Mouse (Mus musculus): ENCODE measurements around the gene Ankef1. TPM values are rescaled to one million over a fixed set of nuclear protein-coding genes. Genes with fewer than 3 reads are reported as not detected.

Ankef1 gene
- polyA plus RNA-seq, 1 experiment from 2014 or later: 0.50 TPM

- ATAC-seq (ENCODE audit: insufficient number of reproducible peaks, insufficient read depth, low FRiP score, low TSS enrichment, low read depth): no peak
- WGBS: 92% methylated on average over 5 of the region's 5 CpGs
- no peak overlapping the region for H3K27ac ChIP-seq
Observed at GRCm38 (mm10) chr2:136512802-136513201, 11.1 kb downstream of the Ankef1 start.

GRCm38 (mm10) chr2:136513806-136514205 is 12.1 kb downstream of the Ankef1 start:
- H3K4me2 ChIP-seq: no peak overlapping the region
- H3K9me3 ChIP-seq: no peaks in the 10 kb centered on the region
- H3K36me3 ChIP-seq: no peaks in the 10 kb centered on the region
- H3K4me1 ChIP-seq (replicated peaks): no peaks in the 10 kb centered on the region
- H3K4me3 ChIP-seq (replicated peaks): no peak overlapping the region
- H3K9ac ChIP-seq (replicated peaks): no peak overlapping the region
- no peaks in the 10 kb centered on the region for H3K27me3 ChIP-seq
- no peak overlapping the region for H3K27ac ChIP-seq
- 68% methylated on average over 3 of the region's 3 CpGs for WGBS
- ATAC-seq (ENCODE audit: insufficient number of reproducible peaks, insufficient read depth, low FRiP score, low TSS enrichment, low read depth): no peak

More at GRCm38 (mm10) chr2:136512802-136513201, 11.1 kb downstream of the Ankef1 start:
- Histone ChIP-seq H3K4me1 (replicated peaks) (no peaks in the 10 kb centered on the region), H3K27me3 (no peaks in the 10 kb centered on the region), H3K9ac (replicated peaks) (no peak overlapping the region), H3K9me3 (no peaks in the 10 kb centered on the region), H3K4me2 (no peak overlapping the region), H3K4me3 (replicated peaks) (no peak overlapping the region), H3K36me3 (no peaks in the 10 kb centered on the region)

GRCm38 (mm10) chr2:136515501-136515900 is 13.8 kb downstream of the Ankef1 start:
- Histone ChIP-seq H3K4me2 (no peak overlapping the region), H3K36me3 (no peaks in the 10 kb centered on the region), H3K27me3 (no peaks in the 10 kb centered on the region), H3K9me3 (no peaks in the 10 kb centered on the region), H3K27ac (no peak overlapping the region), H3K4me1 (replicated peaks) (no peaks in the 10 kb centered on the region), H3K9ac (replicated peaks) (no peak overlapping the region), H3K4me3 (replicated peaks) (no peak overlapping the region)
- 69% methylated on average over 2 of the region's 2 CpGs for WGBS
- no peak for ATAC-seq (ENCODE audit: insufficient number of reproducible peaks, insufficient read depth, low FRiP score, low TSS enrichment, low read depth)

GRCm38 (mm10) chr2:136528937-136529336 is 27.2 kb downstream of the Ankef1 start:
- 0 out of 2 replicates have a peak, but pooled peaks cover 2% of the 10 kb centered on the region for H3K27me3 ChIP-seq
- no peak overlapping the region for H3K27ac ChIP-seq
- H3K9ac ChIP-seq (replicated peaks): no peak overlapping the region
- H3K4me1 ChIP-seq (replicated peaks): no peaks in the 10 kb centered on the region
- 87% methylated on average over 7 of the region's 7 CpGs for WGBS
- ATAC-seq (ENCODE audit: insufficient number of reproducible peaks, insufficient read depth, low FRiP score, low TSS enrichment, low read depth): no peak
- H3K4me2 ChIP-seq: no peak overlapping the region
- H3K36me3 ChIP-seq: no peaks in the 10 kb centered on the region
- no peak overlapping the region for H3K4me3 ChIP-seq (replicated peaks)
- no peaks in the 10 kb centered on the region for H3K9me3 ChIP-seq

- under 1% methylated on average over 23 of the region's 23 CpGs for WGBS
- ATAC-seq (ENCODE audit: insufficient number of reproducible peaks, insufficient read depth, low FRiP score, low TSS enrichment, low read depth): peak; percentile 100
- Histone ChIP-seq H3K4me1 (replicated peaks) (no peaks in the 10 kb centered on the region), H3K27ac (no peak overlapping the region), H3K4me2 (peak overlapping the region; percentile 61), H3K9ac (replicated peaks) (peak overlapping the region; percentile 68), H3K4me3 (replicated peaks) (peak overlapping the region; percentile 56), H3K9me3 (no peaks in the 10 kb centered on the region), H3K36me3 (no peaks in the 10 kb centered on the region), H3K27me3 (0 out of 2 replicates have a peak, but pooled peaks cover 2% of the 10 kb centered on the region)
Observed at GRCm38 (mm10) chr2:136532033-136532432, 30.3 kb downstream of the Ankef1 start.

- Histone ChIP-seq H3K27me3 (no peaks in the 10 kb centered on the region), H3K36me3 (no peaks in the 10 kb centered on the region), H3K4me1 (replicated peaks) (no peaks in the 10 kb centered on the region), H3K9me3 (no peaks in the 10 kb centered on the region; the same call in 1 of the 2 replicates), H3K4me2 (no peak overlapping the region), H3K27ac (no peak overlapping the region), H3K4me3 (replicated peaks) (no peak overlapping the region), H3K9ac (replicated peaks) (no peak overlapping the region)
- ATAC-seq (ENCODE audit: insufficient number of reproducible peaks, insufficient read depth, low FRiP score, low TSS enrichment, low read depth): no peak
- WGBS: 64% methylated on average over 5 of the region's 5 CpGs
Observed at GRCm38 (mm10) chr2:136558020-136558419, 56.3 kb downstream of the Ankef1 start.

GRCm38 (mm10) chr2:136562336-136562735 is 60.6 kb downstream of the Ankef1 start:
- Histone ChIP-seq H3K4me1 (replicated peaks) (no peaks in the 10 kb centered on the region), H3K4me3 (replicated peaks) (no peak overlapping the region), H3K9ac (replicated peaks) (no peak overlapping the region), H3K27ac (no peak overlapping the region), H3K9me3 (no peaks in the 10 kb centered on the region; the same call in 1 of the 2 replicates), H3K4me2 (no peak overlapping the region), H3K27me3 (no peaks in the 10 kb centered on the region), H3K36me3 (no peaks in the 10 kb centered on the region)
- WGBS: 77% methylated on average over 1 of the region's 1 CpGs
- no peak for ATAC-seq (ENCODE audit: insufficient number of reproducible peaks, insufficient read depth, low FRiP score, low TSS enrichment, low read depth)

GRCm38 (mm10) chr2:136570856-136571255 is 69.1 kb downstream of the Ankef1 start:
- Histone ChIP-seq H3K4me2 (no peak overlapping the region), H3K9me3 (no peaks in the 10 kb centered on the region), H3K4me1 (replicated peaks) (no peaks in the 10 kb centered on the region), H3K27ac (no peak overlapping the region), H3K9ac (replicated peaks) (no peak overlapping the region), H3K27me3 (no peaks in the 10 kb centered on the region), H3K4me3 (replicated peaks) (no peak overlapping the region), H3K36me3 (no peaks in the 10 kb centered on the region)
- no peak for ATAC-seq (ENCODE audit: insufficient number of reproducible peaks, insufficient read depth, low FRiP score, low TSS enrichment, low read depth)
- 89% methylated on average over 2 of the region's 2 CpGs for WGBS

- Histone ChIP-seq H3K9ac (replicated peaks) (no peak overlapping the region), H3K4me1 (replicated peaks) (no peaks in the 10 kb centered on the region), H3K4me3 (replicated peaks) (no peak overlapping the region), H3K4me2 (no peak overlapping the region), H3K27me3 (no peaks in the 10 kb centered on the region), H3K36me3 (no peaks in the 10 kb centered on the region), H3K9me3 (no peaks in the 10 kb centered on the region), H3K27ac (no peak overlapping the region)
- WGBS: 63% methylated on average over 2 of the region's 2 CpGs
- ATAC-seq (ENCODE audit: insufficient number of reproducible peaks, insufficient read depth, low FRiP score, low TSS enrichment, low read depth): no peak
Observed at GRCm38 (mm10) chr2:136582762-136583161, 81.1 kb downstream of the Ankef1 start.

GRCm38 (mm10) chr2:136588811-136589210 is 87.1 kb downstream of the Ankef1 start:
- H3K4me1 ChIP-seq (replicated peaks): no peaks in the 10 kb centered on the region
- H3K9me3 ChIP-seq: no peaks in the 10 kb centered on the region
- H3K36me3 ChIP-seq: no peaks in the 10 kb centered on the region
- H3K4me2 ChIP-seq: no peak overlapping the region
- H3K4me3 ChIP-seq (replicated peaks): no peak overlapping the region
- H3K9ac ChIP-seq (replicated peaks): no peak overlapping the region
- H3K27me3 ChIP-seq: no peaks in the 10 kb centered on the region
- ATAC-seq (ENCODE audit: insufficient number of reproducible peaks, insufficient read depth, low FRiP score, low TSS enrichment, low read depth): no peak
- H3K27ac ChIP-seq: no peak overlapping the region
- 46% methylated on average over 2 of the region's 2 CpGs for WGBS

GRCm38 (mm10) chr2:136596451-136596850 is 94.7 kb downstream of the Ankef1 start:
- no peak for ATAC-seq (ENCODE audit: insufficient number of reproducible peaks, insufficient read depth, low FRiP score, low TSS enrichment, low read depth)
- Histone ChIP-seq H3K9me3 (no peaks in the 10 kb centered on the region), H3K4me3 (replicated peaks) (no peak overlapping the region), H3K4me1 (replicated peaks) (no peaks in the 10 kb centered on the region), H3K36me3 (no peaks in the 10 kb centered on the region), H3K9ac (replicated peaks) (no peak overlapping the region), H3K27me3 (no peaks in the 10 kb centered on the region), H3K4me2 (no peak overlapping the region), H3K27ac (no peak overlapping the region)
- WGBS: 20% methylated on average over 3 of the region's 3 CpGs

GRCm38 (mm10) chr2:136598743-136599142 is 97.0 kb downstream of the Ankef1 start:
- WGBS: 82% methylated on average over 6 of the region's 6 CpGs
- Histone ChIP-seq H3K4me3 (replicated peaks) (no peak overlapping the region), H3K9ac (replicated peaks) (no peak overlapping the region), H3K27ac (no peak overlapping the region), H3K9me3 (no peaks in the 10 kb centered on the region), H3K4me2 (no peak overlapping the region), H3K27me3 (no peaks in the 10 kb centered on the region), H3K36me3 (no peaks in the 10 kb centered on the region), H3K4me1 (replicated peaks) (no peaks in the 10 kb centered on the region)
- no peak for ATAC-seq (ENCODE audit: insufficient number of reproducible peaks, insufficient read depth, low FRiP score, low TSS enrichment, low read depth)
